Mouse (Mus musculus): ENCODE measurements at regions not wholly inside any gene's neighbourhood (a gene's known extent, or its start where the extent isn't known, plus 50 kb on each side); places are given as distances from the start of the nearest gene placed in this dataset.

DNA sequence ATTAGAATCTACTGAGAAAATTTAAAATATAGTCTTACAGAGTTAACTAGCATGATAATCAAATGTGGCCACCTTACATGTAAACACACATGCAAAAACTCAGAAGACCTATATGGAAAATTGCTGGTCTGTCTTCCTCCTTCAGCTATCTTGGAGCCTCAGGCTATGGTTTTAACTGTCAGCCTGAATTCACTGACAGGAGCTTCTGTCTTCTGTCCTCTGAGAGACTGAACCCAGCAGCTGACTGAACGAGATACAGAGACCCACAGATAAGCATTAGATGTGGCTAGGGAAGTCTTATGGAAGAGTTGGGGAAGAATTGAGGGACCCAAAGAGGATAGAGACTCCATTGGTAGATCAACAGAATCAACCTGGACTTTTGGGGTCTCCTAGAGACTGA, 360.0 kb upstream of the Meox2 start:
- no peak for DNase-seq

DNA sequence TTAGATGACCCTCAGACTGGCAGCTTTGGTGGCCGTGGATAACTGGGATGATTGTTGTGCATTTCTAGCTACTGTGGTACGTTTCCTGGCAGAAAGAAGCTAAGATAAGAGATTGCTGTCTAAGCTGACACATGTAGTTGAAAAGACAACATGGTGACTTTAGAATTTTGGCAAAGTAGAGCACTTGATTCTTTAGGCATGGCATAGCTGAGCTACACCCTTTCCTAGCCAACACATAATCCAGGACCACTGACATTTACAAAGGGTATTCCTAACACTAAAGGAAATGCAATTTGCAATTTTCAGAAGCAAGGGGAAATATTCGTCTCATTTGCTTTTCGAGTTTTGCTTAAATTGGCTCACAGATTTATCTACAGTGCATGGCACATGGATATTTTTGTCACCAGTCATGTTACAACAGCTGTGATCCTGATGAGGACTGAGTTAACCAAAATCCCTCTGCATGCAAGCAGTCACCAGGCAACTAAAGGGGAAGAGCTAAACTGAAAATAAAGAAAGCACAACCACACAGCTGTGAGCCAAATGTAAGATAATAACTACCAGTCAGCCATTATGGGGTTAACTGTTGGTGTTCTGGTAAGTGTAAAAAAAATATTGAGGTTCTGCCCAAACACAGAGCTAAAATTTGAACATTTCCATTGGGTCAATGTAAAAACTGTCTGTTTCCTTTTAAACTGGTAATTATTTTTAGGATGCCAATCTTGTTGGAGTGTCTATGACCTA, 342.9 kb upstream of the Meox2 start:
- no peak for DNase-seq

DNA sequence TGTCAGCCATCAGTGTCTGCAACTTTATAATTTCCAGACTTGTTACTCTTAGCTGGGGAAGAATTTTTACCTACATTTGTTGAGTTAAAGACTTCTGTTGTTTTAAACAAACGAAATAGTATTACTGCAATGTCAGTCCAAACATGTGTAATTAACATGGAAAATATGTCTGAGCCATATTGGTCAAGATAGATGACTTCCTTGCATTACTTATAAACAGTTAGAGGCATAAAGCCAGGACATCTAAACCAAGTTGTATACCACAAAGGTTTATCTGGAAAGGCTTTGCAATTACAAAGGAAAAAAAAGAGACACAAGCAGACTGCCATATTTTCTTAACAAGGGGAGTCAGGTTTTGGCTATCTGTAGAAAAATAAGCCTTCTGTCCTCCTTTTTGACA, 342.2 kb upstream of the Meox2 start:
- no peak for DNase-seq

DNA sequence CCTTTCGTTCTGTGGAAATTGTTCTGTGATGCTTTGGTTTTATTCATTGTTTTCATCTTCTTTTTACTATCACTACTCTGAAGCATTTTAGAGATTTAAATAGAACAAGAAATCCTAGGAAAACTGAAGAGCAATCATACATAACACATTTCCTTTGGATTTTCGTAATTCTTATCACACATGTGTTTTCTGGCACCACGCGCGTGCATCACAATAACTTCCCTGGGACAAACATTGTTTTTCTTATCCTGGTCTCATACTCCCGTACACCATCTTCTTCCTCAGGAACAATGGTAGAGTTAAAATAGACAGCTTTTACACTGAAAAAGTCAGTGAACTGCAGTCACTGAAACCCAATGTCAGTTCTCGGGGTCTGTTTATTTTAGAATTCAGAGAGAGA, 327.6 kb upstream of the Meox2 start:
- DNase-seq: no peak

DNA sequence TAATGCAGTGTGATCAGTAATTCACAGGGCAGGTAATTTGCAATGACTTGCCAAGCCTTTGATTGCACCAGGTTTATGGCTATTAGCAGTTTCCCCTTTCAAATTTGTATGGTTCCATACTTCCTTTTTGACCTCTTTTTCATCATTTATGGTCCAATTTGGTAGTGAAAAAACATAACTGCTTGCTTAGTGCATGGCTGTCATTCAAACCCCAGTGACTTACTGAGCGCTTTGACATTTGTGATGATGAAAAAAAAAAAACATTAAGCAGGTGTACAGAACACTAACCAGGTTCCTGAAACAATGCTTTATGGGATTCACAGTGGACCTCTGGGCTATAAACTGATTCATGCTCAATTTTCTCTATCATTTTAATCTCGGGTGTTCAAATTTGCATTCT, 317.5 kb upstream of the Meox2 start:
- no peak for DNase-seq

DNA sequence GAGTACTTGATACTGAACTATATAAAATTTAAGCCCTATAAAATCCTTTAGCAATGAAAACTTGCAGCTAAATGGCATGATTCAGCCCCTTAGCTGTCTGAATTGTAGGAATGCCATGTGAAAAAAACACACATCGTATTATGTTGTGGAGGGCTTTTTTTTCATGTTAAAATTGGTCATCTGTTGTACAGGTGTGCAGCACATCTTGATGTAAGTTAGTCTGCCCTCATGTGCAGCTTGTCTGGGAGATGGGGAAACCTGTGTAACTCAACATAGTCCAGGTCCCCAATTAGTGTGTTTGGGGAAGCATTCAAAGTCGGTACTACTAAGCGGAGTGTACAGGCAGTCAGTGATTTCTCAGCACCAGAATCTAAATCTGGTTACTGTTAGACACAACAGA, 316.9 kb upstream of the Meox2 start:
- DNase-seq: no peak

DNA sequence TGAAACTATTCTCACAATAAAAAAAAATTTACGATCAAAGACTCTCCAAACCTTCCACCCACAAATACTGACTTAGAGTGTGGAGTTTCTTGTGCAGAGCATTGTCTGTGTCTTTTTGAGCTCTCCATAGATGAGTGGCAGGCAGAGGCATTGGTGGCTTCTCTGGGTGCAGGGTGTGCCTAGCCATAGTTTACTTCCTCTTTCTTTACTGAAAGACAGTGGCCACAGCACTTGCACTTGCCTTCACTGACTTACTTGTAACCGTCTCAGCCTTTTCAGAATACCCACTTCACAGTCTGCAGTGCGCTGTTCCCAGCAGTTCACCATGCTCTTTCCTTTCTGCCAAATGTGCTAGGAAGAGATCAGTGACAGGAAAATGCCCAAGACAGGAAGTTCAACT, 316.1 kb upstream of the Meox2 start:
- DNase-seq: no peak

DNA sequence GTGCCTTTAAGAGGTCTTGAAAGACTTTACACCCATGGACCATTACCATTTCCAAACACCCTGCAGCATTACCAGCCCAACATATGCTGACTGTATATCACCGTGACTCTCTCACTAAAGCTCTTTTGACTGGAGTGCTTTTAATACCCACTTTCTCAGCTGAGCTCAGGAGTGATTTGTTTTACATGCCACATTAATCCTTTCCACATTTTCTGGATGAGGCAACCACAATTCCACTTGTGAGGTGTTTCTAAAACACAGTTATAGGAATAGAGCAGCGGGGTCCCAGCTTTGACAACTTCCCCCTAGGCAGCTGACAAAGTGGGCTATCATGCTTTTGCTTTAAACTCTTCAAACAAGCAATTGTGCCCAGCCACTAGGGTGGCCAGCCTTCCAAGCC, 314.5 kb upstream of the Meox2 start:
- DNase-seq: no peak

DNA sequence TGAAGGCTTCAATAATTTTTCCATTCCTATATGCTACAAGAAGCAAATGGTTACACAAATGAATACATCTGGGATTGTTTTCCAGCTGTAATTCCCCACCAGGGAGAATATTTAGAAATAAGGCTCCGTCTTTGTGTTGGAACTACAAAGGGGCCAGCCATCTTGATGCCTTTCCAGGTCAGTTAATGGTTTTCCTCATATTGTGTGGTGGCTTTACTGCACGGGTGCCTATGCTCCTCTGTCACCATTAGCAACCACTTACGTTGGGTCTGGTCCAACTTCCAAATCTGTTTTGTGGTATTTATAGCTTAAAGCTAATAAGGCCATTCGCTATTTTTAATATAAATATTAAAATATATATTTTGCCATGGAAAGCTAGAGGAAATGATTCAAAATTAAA, 312.1 kb upstream of the Meox2 start:
- no peak for DNase-seq

DNA sequence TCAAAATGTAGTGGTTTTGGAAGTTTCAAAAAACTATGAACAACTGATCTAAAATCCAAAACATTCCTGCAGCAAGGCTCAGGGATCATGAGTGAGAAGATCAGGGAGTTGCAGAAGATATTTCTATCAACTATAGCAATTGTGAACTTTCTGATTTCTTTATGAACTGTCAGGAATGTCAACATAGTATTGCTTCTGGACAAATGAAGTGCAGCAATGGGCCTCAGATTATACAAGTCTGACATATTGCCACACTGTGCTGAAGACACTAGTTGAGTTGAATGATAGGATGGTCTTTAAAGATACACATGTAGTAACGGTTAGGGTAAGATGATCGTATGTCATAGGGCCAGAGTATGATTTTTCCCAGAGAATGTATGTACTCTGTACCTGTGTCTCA, 290.4 kb upstream of the Meox2 start:
- no peak for DNase-seq

DNA sequence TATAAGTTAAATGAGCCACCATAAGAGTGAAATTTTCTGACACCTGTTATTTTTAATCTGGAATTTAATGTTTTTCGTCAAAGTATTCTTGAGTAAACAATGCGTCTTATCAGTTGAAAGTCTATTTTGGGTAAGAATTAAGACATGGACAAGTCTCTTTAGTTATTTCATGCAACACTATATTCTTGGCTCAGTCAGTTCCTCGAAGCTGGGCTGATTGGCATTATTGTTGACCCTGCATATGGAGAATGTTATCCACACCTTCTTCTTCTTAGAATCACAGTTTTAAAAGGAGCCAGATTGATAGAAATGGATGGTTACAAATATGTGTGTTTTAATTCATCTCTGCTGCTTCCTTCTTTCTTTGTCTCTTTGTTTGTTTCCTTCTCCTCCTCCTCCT, 289.5 kb upstream of the Meox2 start:
- DNase-seq: no peak

DNA sequence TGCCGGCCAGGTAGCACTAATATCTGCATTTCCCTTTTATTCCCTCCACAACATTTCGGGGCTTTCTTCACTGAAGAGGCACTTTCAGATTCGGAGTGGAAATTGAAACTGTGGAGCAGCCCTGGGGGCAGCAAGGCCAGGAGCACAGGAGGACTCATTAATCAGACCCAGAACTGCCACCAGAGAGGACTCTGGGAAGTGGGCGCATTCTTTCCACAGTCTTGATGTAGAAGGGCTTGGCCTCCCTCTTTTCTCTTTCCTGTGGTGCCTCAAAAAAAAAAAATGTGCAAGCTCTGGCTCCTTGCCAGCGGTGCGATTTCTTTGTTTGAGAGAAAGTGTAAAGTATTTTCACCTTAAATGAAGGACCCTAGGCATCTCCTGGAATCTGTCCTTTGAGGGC, 281.6 kb upstream of the Meox2 start:
- no peak for DNase-seq

DNA sequence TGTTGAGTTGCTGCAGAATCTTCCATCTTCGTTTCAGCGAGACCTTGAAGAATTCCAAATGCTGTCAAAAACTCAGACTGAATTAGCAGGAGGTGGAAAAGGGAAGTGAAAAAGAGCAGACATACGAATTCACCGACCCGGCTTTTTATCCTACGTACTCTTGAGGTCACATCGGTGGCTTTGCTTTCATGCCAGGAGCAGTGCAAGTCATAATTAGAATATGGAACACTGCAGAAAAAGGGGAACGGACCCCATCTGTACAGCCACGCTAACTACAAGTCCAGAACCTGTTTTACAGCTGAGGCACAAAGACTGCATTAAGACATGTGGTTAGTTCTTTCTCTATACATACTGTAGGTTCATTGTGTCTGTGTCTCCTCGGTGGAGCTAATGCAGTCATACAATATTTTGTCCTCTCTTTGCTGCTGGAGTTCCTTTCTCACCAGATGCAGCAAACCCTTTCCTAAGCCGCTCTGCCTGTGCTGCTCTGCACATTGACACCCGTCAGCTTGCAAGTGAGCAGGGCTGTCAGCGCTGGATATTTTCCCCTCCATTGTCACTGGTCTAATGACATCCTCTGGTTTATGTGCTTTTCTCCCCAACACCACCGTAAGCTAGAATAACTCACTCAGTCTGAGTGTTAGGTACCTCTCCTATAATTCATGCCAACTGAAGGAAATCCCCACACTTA, 276.9 kb upstream of the Meox2 start:
- DNase-seq: no peak

DNA sequence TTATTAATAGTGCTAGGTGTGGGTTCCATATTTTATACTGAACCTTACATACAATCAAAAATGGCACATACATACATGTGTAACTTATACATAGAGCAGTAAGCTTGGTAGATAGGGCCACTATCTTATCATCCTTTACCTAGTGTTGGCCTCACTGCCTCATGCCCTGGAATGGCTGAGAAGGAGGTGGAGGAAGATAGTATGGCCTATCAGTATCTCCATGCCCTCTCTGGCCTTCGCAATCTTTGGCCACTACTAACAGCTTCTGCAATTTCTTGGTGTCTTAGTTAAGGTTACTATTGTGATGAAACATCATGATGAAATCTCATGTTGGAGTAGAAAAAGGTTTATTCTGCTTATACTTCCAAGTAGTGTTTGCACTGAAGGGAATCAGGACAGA, 265.4 kb upstream of the Meox2 start:
- DNase-seq: no peak

DNA sequence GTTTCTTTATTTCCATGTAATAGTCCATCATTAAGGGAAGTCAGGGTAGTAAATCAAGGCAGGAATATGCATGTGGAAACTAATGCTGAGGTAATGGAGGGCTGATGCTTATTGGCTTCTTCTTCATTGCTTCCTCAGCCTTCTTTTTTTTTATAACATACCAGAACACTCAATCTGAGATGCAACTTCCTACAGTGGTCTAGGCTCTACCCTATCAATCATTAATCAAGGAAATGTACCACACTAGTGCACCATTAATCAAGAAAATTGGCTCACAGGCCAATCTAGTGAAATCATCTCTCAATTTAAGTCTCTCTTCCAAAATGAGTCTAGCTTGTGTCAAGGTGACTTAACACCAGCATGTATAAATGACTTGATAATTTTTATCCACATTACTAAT, 263.2 kb upstream of the Meox2 start:
- no peak for DNase-seq

DNA sequence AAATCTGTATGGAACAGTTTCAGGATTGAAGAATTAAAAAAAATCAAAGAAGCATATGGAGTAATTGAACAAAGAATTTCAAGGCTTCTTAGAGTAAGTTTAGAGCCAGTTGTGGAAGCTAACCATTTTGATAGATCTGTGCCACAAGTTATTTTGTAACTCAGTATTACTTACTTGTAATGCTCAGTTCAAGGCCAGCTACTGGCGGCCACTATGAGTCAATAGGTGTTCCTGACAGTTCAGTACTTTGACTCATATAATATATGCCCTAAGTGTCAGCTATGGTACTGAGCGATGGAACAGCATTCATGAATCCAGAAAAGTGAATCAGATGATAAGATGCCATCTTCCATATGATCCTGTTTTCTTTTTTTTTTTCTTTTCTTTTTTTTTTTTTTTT, 259.3 kb upstream of the Meox2 start:
- DNase-seq: no peak

DNA sequence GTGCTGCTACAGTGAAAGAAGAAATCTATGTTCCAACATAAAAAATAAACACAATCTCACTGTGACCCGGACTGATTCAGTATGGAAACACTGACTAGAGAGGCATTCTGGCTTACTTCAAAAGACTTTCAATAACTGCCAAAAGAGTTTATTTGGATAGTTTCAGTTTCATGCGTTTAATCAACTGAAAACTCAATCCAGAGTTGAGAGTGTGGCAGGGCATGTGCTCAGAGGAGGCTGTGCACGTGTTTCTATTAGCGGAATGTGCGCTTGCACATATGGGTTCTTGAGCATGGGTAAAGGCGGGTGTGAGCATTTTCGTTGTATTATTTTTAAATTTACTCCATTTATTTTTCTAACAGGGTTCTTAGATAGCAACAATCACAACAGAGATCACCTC, 245.2 kb upstream of the Meox2 start:
- DNase-seq: no peak

DNA sequence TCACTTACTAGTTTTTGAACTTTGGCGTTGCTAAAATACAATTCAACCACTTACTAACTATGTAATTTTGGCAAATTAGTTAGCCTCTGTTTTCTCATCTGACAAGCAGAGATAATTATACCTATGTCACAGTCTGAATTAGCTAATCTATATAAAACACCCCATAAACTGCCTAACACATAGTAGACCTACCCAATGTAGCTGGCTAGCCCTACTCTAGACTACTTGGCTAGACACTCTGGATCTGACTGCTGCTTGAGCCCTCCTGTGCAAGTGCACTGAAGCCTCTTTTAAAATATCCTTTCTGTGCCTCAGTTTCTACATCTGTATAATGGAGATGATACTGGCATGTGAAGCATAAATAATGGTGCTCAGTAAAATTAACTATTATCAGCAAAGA, 227.6 kb upstream of the Meox2 start:
- no peak for DNase-seq

DNA sequence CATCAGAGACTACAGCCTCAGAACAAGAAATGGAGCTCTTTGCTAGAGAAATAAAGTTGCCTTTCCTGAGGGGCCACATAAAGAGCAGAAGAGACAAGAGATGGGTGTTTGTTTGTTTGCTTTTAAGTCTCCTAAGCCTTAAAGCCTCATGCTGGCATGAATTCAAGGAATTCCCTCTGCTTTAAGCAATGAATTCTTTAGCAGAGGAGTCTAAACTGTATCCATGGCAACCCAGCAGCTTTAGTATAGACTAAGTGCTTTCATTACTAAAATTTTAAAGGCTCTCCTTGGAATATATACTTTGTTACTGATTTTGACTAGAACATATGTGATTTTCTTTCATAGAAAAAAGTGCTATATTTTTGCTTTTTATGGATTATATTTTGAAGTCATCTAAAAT, 195.0 kb upstream of the Meox2 start:
- no peak for DNase-seq

DNA sequence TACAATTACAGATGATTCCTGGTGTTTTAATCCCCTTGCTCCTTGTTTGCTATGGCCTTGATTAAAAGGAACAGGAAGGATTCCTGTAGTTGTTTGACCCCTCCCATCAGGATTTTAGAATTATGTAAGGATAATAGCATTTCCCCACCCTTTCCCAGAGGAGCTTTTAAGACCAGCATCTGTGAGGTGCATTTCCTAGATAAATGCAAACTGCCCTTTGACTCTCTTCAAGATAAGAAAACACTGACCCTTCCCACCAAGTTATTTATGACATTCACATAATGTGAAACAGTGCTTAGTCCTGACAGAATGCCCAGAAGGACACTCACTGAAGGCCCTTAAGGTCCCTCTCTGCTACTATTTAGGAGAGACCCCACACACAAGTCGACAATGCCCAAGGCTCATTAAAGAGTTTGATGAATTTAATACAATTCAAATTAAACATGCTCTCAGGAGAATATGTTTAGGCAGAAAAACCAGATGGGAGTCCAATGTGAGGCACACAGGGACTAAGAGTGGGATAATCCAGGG, 190.7 kb upstream of the Meox2 start:
- DNase-seq: no peak

DNA sequence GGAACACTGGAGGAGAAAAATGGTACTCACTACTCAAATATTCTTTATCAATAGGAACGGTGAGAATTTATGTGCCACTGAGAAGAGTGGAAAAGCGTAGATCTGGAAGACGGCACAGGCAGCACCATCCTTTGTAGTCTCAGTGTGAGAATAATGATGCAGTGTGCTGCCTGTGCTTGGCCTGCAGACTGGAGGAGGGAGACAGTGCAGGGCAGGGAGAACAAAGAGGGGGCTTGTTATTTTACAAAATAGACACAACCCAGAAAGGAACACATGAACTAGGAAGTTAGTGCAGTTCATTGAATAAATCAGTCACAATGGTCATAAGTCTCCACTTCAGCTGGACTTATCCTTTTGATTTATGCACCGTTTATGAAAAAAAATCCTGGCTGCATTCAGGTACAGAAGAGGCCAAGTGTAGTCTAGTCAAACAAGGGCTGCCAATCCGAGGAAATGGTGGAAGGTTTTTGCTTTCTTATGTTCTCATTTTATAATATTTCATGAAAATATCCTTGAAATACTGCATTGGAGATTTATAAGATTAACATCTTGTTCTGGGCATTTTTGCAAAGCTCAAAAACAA, 190.0 kb upstream of the Meox2 start:
- no peak for DNase-seq

DNA sequence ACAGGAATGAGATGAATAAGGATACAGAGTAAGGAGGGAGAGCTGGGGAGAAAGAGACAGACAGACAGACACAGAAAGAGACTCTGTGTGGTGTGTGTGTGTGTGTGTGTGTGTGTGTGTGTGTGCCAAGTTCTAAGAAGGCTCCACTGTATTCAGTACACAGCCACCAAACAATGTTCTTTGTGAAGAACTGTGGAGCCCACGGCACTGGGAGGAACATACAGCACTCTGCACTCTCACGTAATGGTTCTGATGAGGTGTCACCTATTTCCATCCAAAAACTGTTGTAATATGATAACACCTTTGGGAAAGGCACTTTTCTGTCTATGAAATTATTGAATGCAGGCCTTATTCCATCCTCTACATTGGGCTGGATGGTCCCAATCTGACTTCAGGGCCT, 184.8 kb upstream of the Meox2 start:
- DNase-seq: no peak

DNA sequence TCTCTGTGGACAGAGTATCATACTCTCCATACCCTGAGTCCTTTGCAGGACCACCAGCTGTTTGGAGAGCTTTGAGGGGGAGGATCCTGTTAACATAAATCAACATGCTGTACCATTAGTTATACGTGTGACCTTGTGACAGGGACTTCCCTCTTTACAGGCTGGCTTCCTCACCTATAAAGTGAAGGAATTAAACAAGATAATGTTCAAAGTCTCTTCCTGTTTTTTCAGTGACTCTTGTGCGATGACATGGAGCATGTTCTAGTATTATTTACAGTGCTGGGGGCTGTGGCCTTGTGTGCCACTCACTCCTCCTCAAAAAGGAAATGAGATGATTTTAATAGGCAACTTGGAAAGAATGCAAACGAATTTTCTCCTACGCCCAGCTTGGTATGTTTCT, 182.1 kb upstream of the Meox2 start:
- DNase-seq: no peak

DNA sequence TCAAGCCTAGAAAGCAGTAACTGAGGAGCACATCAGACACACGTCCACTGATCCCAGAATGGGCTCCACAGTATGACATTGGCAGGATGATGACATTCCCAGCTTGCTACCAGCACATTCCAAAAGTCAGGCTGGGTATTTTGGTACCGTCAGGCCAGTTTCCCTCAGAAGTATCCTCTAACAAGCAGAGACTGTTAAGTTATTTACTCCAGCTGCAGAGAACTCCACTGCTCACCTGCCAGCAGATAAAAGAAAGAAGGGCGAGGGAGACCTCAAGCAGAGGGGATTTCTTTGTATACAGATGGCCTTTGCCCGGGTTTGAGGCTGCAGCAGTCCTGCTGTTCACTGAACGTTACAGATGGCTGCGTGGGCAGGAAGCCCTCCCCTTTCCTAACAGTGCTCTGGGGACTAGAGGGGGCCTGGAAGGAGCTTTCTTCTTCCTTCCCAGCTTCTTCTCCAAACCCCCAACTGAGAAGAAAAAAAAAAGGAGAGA, 175.2 kb upstream of the Meox2 start:
- peak; percentile 57 to 62 for DNase-seq
